Mouse (Mus musculus) liver, embryonic 12.5 days (tissue): ENCODE measurements around the gene 2200002D01Rik. TPM values are rescaled to one million over a fixed set of nuclear protein-coding genes. Genes with fewer than 3 reads are reported as not detected.

Experiments
- ATAC-seq: fragments of 200-750 bp; cut with Nextera tagmentation; 2 replicates; pipeline ENCODE4 v1.8.0; 2017; ENCODE audit warnings: moderate number of reproducible peaks, mild to moderate bottlenecking, moderate library complexity
- H3K27ac ChIP-seq: fragments of 300-500 bp; sonication (generic); 2 replicates; pipeline ENCODE4 v1.5.1; 2016; ENCODE audit warnings: mild to moderate bottlenecking
- H3K27me3 ChIP-seq: fragments of 300-500 bp; sonication (generic); replicated peaks from 2 replicates; pipeline ENCODE4 v1.6.1; 2016; ENCODE audit warnings: mild to moderate bottlenecking, moderate library complexity
- H3K36me3 ChIP-seq: fragments of 300-500 bp; sonication (generic); 2 replicates; pipeline ENCODE4 v1.6.1; 2016; ENCODE audit warnings: mild to moderate bottlenecking, moderate library complexity
- H3K4me1 ChIP-seq: fragments of 300-500 bp; sonication (generic); 2 replicates; pipeline ENCODE4 v1.6.1; 2016
- H3K4me2 ChIP-seq: fragments of 300-500 bp; sonication (generic); 2 replicates; pipeline ENCODE4 v1.6.1; 2016; ENCODE audit warnings: mild to moderate bottlenecking, moderate library complexity
- H3K4me3 ChIP-seq: fragments of 300-500 bp; sonication (generic); 2 replicates; pipeline ENCODE4 v1.5.1; 2016; ENCODE audit warnings: mild to moderate bottlenecking, moderate library complexity
- H3K9ac ChIP-seq: fragments of 300-500 bp; sonication (generic); 2 replicates; pipeline ENCODE4 v1.6.1; 2016; ENCODE audit warnings: mild to moderate bottlenecking, moderate library complexity
- H3K9me3 ChIP-seq: fragments of 300-500 bp; sonication (generic); replicated peaks from 2 replicates; pipeline ENCODE4 v1.6.1; 2016; ENCODE audit warnings: mild to moderate bottlenecking, moderate library complexity
- WGBS: fragments of 180-500 bp; shearing (Covaris S2); methylation state at CpG from one replicate; pipeline ENCODE4 v1.1.7; 2016; ENCODE audit not compliant: insufficient replicate concordance; 5-methylcytosine and 5-hydroxymethylcytosine counted together
- polyA plus RNA-seq: library from polyadenylated mRNA; unstranded; fragments of >200 nt; fragmentation: Nextera tagmentation; extraction: Ambion mirVana; gene quantifications from 2 replicates; pipeline ENCODE4 v1.2.1, GENCODE M21; 2016

2200002D01Rik gene
- polyA plus RNA-seq, 1 experiment from 2014 or later, result 3.9 TPM

DNA sequence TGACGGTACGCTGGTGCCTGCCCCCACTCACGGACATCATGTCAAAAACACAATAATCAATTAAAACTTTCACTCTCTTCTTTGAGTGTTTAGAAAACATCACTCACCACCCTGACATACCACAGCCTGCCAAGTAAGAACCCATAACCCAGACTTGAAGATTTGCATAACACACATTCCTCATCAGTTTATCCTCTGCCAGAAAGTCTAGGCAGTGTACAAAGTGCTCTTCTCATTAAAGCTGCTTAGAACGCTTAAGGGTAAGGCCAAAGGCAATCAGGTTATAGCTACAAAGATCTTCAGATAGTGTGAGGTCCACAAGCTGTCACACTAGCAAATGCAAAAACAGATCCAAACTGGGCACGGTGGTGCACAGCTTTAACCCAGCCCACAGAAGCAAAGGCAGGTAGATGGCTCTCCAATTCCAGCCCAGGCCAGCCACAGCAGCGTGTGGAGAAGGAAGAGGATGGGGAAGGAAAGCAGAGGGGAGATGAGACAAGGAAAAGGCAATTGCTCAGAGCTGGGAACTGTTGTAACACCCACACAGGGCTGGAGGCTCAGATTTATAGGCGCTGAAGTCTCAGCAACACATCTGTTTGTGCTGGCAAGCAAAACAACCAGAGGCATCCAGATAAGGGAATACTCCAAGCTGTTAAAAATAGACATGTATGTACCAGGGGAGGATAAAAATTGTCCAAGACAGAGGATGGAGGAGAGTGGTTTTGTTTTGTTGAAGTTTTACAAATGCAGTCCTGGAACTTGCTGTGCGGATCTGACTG, 23.6 kb upstream of the 2200002D01Rik start:
- Histone ChIP-seq H3K27me3 (no peaks in the 10 kb centered on the region), H3K9me3 (no peaks in the 10 kb centered on the region), H3K9ac (no peak overlapping the region), H3K4me2 (no peak overlapping the region), H3K27ac (no peak overlapping the region), H3K4me3 (no peak overlapping the region), H3K4me1 (no peaks in the 10 kb centered on the region; the same call in 1 of the 2 replicates), H3K36me3 (no peaks in the 10 kb centered on the region)
- 65% methylated on average over 8 of the region's 8 CpGs for WGBS
- ATAC-seq, result no peak

GRCm38 (mm10) chr7:29270445-29270844, 22.2 kb upstream of the 2200002D01Rik start:
- WGBS, result 64% methylated on average over 4 of the region's 4 CpGs
- H3K4me1 ChIP-seq, result no peaks in the 10 kb centered on the region; the same call in 1 of the 2 replicates
- H3K36me3 ChIP-seq, result no peaks in the 10 kb centered on the region
- no peak for ATAC-seq
- H3K4me3 ChIP-seq, result no peak overlapping the region
- no peaks in the 10 kb centered on the region for H3K9me3 ChIP-seq
- no peak overlapping the region for H3K9ac ChIP-seq
- H3K27me3 ChIP-seq, result no peaks in the 10 kb centered on the region
- no peak overlapping the region for H3K27ac ChIP-seq
- no peak overlapping the region for H3K4me2 ChIP-seq

GRCm38 (mm10) chr7:29266931-29267330, 18.7 kb upstream of the 2200002D01Rik start:
- no peak overlapping the region for H3K9ac ChIP-seq
- no peaks in the 10 kb centered on the region; the same call in 1 of the 2 replicates for H3K4me1 ChIP-seq
- no peaks in the 10 kb centered on the region for H3K36me3 ChIP-seq
- no peaks in the 10 kb centered on the region for H3K9me3 ChIP-seq
- no peak overlapping the region for H3K4me3 ChIP-seq
- H3K27ac ChIP-seq, result no peak overlapping the region
- H3K27me3 ChIP-seq, result no peaks in the 10 kb centered on the region
- 60% methylated on average over 4 of the region's 4 CpGs for WGBS
- no peak overlapping the region for H3K4me2 ChIP-seq
- no peak for ATAC-seq

- 76% methylated on average over 7 of the region's 7 CpGs for WGBS
- no peak overlapping the region for H3K9ac ChIP-seq
- no peak overlapping the region for H3K27ac ChIP-seq
- no peaks in the 10 kb centered on the region for H3K9me3 ChIP-seq
- H3K27me3 ChIP-seq, result no peaks in the 10 kb centered on the region
- H3K36me3 ChIP-seq, result no peaks in the 10 kb centered on the region
- ATAC-seq, result no peak
- no peaks in the 10 kb centered on the region for H3K4me1 ChIP-seq
- no peak overlapping the region for H3K4me3 ChIP-seq
- no peak overlapping the region for H3K4me2 ChIP-seq
Observed at GRCm38 (mm10) chr7:29265636-29266035, 17.4 kb upstream of the 2200002D01Rik start.

DNA sequence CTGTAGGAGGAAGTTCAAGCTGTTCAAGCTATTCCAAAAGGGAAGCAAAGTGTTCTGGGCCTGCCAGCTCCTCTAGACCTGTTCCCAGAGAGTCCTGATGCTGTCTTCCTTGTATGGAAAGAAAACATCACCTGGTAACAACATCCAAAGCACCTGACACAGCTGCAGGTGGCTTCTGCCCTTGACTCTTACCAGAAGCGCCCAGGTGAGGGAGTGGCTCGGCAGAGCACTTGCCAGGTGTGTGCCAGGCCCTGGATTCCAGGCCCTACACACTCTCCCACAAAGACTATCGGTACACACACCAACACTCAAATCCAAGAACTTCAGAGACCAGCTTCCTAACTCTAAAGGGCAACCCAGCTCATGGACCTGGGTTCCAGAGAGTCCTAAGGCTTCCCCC, 15.6 kb upstream of the 2200002D01Rik start:
- H3K4me1 ChIP-seq, result no peaks in the 10 kb centered on the region
- no peak overlapping the region for H3K27ac ChIP-seq
- H3K36me3 ChIP-seq, result no peaks in the 10 kb centered on the region
- 73% methylated on average over 3 of the region's 3 CpGs for WGBS
- H3K4me3 ChIP-seq, result no peak overlapping the region
- ATAC-seq, result no peak
- H3K4me2 ChIP-seq, result no peak overlapping the region
- no peak overlapping the region for H3K9ac ChIP-seq
- no peaks in the 10 kb centered on the region for H3K9me3 ChIP-seq
- no peaks in the 10 kb centered on the region for H3K27me3 ChIP-seq

DNA sequence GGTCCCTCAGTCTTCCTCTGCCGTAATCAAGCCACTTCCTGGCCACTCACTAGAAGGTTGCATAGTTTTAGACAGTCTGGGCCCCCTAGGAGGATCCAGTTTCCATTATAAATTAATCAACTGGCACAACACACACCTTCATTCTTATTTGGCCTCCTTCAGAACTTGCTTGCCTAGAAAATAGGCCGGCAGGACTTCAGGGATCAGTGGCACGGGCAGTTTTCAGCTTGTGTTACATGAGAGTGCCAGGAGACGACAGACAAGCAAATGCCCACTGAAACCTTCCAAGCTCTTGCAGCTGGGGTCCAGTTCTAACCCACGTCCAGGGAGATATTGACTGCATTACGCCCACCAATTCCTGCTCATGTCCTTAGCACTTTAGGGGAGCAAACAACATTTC, 13.9 kb upstream of the 2200002D01Rik start:
- H3K4me1 ChIP-seq, result no peaks in the 10 kb centered on the region
- no peak overlapping the region for H3K27ac ChIP-seq
- no peak overlapping the region for H3K9ac ChIP-seq
- H3K4me3 ChIP-seq, result no peak overlapping the region
- ATAC-seq, result no peak
- no peaks in the 10 kb centered on the region for H3K27me3 ChIP-seq
- no peaks in the 10 kb centered on the region for H3K9me3 ChIP-seq
- H3K4me2 ChIP-seq, result no peak overlapping the region
- 67% methylated on average over 6 of the region's 6 CpGs for WGBS
- no peaks in the 10 kb centered on the region for H3K36me3 ChIP-seq

DNA sequence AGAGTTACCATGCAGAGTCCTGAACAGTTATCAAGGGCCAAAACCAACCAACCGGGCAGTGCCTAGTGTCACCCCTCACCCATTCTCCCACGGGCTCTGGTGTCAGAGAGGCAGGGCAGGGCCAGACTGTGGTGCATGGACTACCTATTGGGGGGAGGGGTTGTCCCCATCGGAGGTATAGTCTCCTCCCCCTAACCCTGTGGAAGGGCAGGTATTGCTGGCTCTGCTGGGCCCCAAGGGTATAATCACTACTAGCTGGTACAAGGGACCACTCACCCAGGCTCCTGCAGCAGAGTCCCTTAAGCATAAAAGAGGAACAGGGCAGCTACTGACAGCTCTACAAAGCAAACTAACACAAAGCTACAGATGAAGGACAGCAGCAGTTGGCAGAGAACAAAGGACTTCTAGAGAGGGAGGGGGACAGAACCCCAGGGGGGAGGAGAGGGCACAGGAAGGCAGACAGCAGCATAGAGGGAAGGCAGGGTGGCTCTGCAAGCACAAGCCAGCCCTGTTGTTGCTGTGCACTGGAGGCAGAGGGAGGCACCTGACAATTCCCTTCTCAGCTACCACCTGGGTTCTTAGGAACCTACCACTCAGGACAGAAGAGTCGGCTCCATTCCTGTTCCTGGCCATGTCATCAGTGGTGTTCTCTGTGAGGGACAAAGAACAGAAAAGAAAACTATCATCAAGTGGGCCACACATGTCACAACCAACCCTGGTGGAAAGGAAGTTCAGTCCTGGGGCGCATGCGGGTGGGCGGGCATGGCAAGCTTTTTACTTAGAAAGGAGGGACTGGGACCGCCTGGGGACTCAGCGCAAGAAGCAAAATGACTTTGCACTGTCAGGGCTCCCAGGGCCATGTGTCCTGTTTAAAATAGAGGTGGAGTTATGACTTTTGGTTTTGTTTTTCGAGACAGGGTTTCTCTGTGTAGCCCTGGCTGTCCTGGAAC, 11.8 kb upstream of the 2200002D01Rik start:
- ATAC-seq, result no peak
- Histone ChIP-seq H3K27ac (no peak overlapping the region), H3K9ac (no peak overlapping the region)

GRCm38 (mm10) chr7:29257368-29257767, 9.1 kb upstream of the 2200002D01Rik start:
- H3K36me3 ChIP-seq, result no peaks in the 10 kb centered on the region
- H3K9ac ChIP-seq, result no peak overlapping the region
- WGBS, result 70% methylated on average over 1 of the region's 1 CpGs
- no peak overlapping the region for H3K4me2 ChIP-seq
- no peak overlapping the region for H3K4me3 ChIP-seq
- ATAC-seq, result no peak
- no peaks in the 10 kb centered on the region for H3K9me3 ChIP-seq
- H3K4me1 ChIP-seq, result peaks cover 20% of the 10 kb centered on the region
- no peak overlapping the region for H3K27ac ChIP-seq
- no peaks in the 10 kb centered on the region for H3K27me3 ChIP-seq

More for the DNA sequence above, 11.8 kb upstream of the 2200002D01Rik start:
- 77% methylated on average over 10 of the region's 10 CpGs for WGBS
- no peaks in the 10 kb centered on the region for H3K27me3 ChIP-seq
- H3K4me3 ChIP-seq, result no peak overlapping the region
- H3K36me3 ChIP-seq, result no peaks in the 10 kb centered on the region
- H3K9me3 ChIP-seq, result no peaks in the 10 kb centered on the region
- H3K4me2 ChIP-seq, result no peak overlapping the region
- H3K4me1 ChIP-seq, result no peaks in the 10 kb centered on the region

GRCm38 (mm10) chr7:29255875-29256274, 7.6 kb upstream of the 2200002D01Rik start:
- no peak overlapping the region for H3K4me2 ChIP-seq
- 68% methylated on average over 4 of the region's 4 CpGs for WGBS
- no peaks in the 10 kb centered on the region for H3K9me3 ChIP-seq
- no peak for ATAC-seq
- H3K36me3 ChIP-seq, result no peaks in the 10 kb centered on the region
- no peaks in the 10 kb centered on the region for H3K27me3 ChIP-seq
- H3K27ac ChIP-seq, result no peak overlapping the region
- no peak overlapping the region for H3K9ac ChIP-seq
- peaks cover 24% of the 10 kb centered on the region for H3K4me1 ChIP-seq
- H3K4me3 ChIP-seq, result no peak overlapping the region

- 25% methylated on average over 5 of the region's 5 CpGs for WGBS
- peak; percentile 43; the same call in 1 of the 2 replicates for ATAC-seq
- H3K4me1 ChIP-seq, result peaks cover 26% of the 10 kb centered on the region
Observed at GRCm38 (mm10) chr7:29253842-29254241, 5.6 kb upstream of the 2200002D01Rik start.

DNA sequence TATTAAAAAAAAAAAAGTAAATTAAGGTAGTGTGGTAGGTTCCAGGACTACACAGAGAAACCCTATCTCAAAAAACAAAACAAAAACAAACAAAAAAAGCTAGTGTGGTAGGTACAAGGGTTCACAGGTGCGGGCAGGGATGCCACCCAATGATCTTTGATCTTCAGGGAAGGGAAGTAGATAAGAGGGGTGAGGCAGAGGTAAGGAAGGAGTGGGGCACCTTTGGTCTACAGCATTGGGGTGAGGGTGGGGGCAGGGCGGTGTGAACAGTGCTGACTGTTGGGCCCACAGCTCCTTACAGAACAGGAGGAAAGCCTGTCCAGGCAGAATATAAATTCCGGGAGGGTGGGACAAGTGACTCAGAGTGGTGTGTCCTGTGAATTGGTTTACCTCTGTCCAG, 2.9 kb upstream of the 2200002D01Rik start:
- H3K4me1 ChIP-seq, result peaks cover 43% of the 10 kb centered on the region
- WGBS, result 60% methylated on average over 3 of the region's 3 CpGs
- no peak overlapping the region for H3K4me2 ChIP-seq
- no peak for ATAC-seq
- no peaks in the 10 kb centered on the region for H3K9me3 ChIP-seq
- H3K9ac ChIP-seq, result no peak overlapping the region
- H3K36me3 ChIP-seq, result peaks cover 5% of the 10 kb centered on the region
- no peak overlapping the region for H3K27ac ChIP-seq
- no peak overlapping the region for H3K4me3 ChIP-seq
- no peaks in the 10 kb centered on the region for H3K27me3 ChIP-seq

More at GRCm38 (mm10) chr7:29253842-29254241, 5.6 kb upstream of the 2200002D01Rik start:
- 0 out of 2 replicates have a peak overlapping the region, but pooled peaks have one; percentile 22 for H3K27ac ChIP-seq
- H3K27me3 ChIP-seq, result no peaks in the 10 kb centered on the region
- H3K9me3 ChIP-seq, result no peaks in the 10 kb centered on the region
- no peaks in the 10 kb centered on the region for H3K36me3 ChIP-seq
- no peak overlapping the region for H3K4me3 ChIP-seq
- H3K4me2 ChIP-seq, result no peak overlapping the region
- H3K9ac ChIP-seq, result no peak overlapping the region

DNA sequence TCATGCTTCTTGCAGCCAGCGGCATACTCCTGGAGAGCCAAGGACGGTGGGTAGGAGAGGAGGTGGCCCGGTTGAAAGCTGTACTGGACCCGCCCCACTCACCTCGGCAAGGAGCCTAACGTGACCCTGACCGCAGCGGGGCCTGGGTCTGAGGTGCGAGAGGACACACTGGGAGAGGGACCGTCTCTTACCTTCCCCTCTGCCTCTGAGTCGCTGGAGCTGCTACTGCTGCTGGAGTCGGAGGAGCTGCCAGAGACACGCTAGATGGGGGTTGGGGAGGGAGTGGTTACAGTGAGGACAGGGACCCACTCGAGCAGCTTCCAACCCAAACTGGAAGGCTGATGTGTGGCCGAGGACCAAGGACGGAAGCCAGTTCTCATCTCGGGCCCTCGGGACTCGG, 560 bp downstream of the 2200002D01Rik start:
- Histone ChIP-seq H3K27ac (no peak overlapping the region), H3K4me2 (peak overlapping the region; percentile 85), H3K9me3 (no peaks in the 10 kb centered on the region), H3K9ac (peak overlapping the region; percentile 61), H3K4me3 (peak overlapping the region; percentile 47), H3K4me1 (peaks cover 31% of the 10 kb centered on the region), H3K27me3 (no peaks in the 10 kb centered on the region), H3K36me3 (peaks cover 27% of the 10 kb centered on the region)
- no peak for ATAC-seq
- WGBS, result 19% methylated on average over 19 of the region's 19 CpGs
